Mouse (Mus musculus) right cerebral cortex, adult 2 months (tissue): ENCODE measurements around the gene Ldhd.
"Not testable (repeated sequence)": the region's sequence is repeated elsewhere in the genome, so short reads cannot be mapped to it uniquely, and the experiment has no call there.

Experiments used
- DNase-seq, 2 experiments: peaks; one replicate each; pipeline ENCODE4 v3.0.0; 2021 to 2022; ENCODE audit warnings: low spot score in 2 of 2

Ldhd gene

DNA sequence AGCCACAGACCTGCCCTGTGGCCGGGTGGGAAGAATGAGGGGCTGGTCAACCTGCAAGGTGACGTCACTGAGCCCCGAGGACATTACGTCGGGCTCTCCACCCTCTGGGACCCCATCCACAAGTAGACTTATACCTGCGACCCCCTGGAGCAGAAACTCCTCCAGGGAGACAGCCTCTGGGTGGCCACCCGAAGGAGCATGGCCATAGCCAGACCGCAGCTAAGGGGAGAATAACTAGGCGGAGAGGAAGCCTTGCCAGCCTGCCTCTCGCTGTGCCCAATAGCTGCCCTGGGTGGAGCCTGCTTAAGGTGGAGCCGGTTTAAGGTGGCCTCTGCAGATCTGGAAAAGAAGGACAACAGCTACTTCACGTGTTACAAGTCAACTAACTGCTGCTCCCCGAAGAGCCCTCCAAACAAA lies at the start of gene Ldhd:
Gene Ldhd, minus strand, starts transcription at position 270 of the 417 bp plus-strand sequence.
- peak; percentile 39 to 55 for DNase-seq

DNA sequence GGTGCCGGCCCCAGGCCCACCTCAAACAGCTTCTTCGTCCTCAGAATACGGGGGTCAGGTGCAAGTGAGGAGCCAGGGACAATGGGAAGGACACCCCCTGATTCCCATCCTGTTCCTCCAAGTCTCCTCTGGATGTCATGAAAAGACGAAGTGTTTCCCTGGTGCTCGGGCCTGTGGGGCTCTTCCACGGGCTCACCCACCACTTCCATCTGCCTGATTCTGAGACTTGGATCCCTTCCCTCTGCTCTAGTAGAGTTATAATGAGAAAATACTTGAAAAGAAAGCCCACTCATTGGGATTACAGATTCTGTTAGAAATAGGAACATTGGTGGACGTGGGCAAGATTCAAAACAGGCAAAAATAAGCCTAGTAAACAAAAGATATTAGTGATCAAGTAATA lies 48.7 kb upstream of the Ldhd start:
- DNase-seq, result peak; percentile 49 to 50

DNA sequence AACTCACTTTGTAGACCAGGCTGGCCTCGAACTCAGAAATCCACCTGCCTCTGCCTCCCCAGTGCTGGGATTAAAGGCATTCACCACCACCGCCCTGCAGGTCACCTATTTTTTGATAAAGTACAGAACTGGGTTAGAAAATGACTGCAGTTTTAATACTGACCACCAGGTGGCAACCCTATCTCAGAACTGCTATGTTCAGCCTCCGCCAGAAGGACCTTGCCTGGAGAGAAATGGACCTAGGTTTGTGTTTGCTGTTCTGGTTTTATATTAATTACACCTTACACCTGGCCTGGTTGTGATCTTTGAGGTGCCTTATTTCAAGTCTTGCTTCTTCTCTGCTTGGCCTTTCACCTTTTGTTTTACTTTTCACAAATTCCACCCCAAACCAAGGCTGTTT lies 47.9 kb upstream of the Ldhd start:
- peak; percentile 56 to 72 for DNase-seq

DNA sequence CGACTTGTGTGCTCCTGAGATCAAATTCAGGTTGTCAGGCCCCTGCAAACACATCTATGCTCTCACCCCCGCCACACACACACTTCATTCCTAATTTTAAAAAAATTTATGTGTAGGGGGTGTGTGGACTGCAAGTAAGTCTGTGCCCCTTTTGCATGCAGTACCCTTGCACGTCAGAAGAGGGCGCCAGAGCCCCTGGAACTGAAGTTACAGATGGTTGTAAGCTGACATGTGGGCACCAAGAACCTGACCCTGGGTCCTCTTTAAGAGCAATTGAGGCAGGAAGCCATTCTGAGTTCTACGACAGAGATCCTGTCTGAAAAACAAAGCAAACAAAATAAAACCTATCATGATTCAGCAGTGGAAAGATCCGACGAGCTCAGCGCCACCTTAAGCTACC lies 46.1 kb upstream of the Ldhd start:
- DNase-seq, result no peak

DNA sequence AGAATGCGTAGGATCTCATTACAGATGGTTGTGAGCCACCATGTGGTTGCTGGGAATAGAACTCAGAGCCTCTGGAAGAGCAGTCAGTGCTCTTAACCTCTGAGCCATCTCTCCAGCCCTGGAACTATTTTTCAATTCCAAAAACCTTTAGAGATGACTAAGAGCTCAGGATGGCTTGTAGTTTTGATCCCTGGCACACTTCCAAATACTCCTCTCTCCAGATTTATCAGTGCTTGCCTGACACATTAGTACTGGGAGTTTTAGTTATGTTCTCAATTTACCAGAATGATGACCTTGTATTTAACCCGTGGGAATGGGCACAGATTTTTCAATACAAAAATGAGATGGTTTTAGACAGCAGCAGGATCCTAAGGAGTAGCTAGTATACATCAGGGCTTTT lies 36.6 kb upstream of the Ldhd start:
- DNase-seq, result no peak

DNA sequence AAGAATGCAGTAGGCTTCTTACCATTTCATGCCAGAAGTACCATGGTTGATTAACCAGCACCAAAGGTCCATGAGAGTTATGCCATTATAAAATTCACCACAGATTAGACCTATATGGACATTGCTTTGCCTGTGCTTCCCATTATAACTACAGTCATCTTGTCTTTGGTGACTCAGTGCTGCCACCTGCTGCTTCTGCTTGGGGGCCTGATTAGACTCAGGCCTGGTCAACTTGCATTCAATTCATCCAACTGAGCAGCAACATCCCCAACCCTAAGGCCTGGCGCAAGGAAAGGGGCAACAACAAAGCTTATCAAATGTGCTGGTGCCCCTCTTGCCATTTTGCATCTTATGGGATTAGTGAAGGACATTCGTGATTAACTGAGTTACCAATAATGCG lies 32.3 kb upstream of the Ldhd start:
- DNase-seq, result peak; percentile 85 to 90

DNA sequence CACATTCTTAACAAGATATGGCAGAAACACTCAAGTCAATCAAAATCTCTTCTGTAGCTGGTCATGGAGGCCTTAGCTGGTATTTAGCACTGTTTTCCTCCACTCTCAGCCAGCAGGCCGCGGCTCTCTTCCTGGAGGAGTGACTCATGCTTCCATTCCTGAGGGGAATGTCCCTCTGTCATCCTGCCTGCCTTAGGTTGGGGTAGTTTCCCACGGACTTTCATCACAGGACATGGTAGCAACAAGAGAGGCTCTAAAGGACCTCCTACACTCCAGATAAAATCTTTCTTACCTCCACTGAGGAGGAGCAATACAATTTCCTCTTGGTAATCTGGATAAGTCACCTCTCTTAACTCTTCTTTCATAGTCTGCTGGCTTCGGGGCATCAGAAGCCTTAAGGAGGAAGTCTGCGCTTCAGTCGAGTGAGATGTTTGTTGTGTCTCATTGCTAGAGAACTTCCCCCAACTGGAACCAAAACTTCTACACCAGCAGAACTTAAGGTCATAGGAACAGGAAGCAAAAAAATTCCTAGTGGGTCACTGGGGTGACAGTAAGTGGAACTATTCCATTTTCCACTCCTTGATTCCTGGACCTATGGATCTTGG lies 28.7 kb upstream of the Ldhd start:
- no peak for DNase-seq

DNA sequence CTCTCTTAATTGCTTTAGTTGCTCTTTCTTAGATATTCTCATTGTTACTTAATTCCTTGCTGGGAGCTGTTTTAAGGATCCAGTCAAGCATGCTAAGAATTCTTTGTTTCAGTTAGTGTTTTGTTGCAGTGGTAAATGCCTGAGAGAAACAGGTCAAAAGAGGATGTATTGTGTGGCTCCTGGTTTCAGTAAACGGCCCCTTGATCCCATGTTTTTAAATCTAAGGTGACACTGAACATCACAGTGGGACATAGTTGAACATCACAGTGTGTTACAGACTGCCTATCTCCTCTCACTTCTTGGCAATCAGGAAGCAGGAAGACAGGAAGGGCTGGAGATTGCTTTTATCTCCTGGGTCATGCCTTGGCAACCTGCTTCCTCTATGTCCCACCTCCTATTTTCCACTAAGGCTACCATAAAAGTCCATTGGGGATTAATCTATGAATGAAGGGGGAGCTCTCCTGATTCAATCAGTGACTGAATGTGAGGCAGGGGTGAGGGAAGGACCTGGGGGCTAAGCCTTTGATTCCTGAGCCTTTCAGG lies 27.2 kb upstream of the Ldhd start:
- no peak for DNase-seq

DNA sequence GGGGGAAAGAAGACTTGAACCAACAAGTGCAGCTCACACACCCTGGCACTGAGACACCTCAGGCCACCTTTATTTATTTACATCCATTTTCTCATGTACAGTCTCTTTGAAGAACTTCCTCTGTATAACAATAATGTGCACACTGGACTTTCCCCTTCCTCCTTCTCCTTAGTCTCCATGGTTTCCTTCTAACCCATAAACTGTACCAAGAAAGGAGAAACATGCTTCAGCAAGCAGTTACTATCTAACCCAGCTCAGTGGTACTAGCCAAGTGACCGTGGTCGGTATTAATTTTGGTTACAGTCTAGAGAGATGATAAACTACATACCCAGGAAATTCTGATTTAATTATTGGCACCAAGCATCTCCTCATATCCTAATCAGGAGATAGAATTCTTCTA lies 23.4 kb upstream of the Ldhd start:
- DNase-seq, result no peak

DNA sequence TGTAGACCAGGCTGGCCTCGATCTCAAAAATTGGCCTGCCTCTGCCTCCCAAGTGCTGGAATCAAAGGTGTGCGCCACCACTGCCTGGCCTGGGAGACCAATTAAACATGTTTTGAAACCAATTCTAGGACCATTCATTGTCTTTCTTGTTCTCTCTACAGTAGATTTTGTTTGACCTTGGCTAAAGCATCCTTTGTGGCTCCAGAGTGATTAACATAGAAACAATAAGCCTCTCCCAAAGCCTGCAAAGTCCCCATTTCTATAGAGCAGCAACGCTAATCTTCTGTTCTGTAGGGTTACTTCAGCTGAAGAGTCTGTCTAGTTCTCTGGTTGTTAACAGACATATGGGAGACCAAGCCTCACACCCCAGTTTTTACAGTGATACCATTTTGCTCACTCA lies 20.5 kb upstream of the Ldhd start:
- DNase-seq, result no peak

DNA sequence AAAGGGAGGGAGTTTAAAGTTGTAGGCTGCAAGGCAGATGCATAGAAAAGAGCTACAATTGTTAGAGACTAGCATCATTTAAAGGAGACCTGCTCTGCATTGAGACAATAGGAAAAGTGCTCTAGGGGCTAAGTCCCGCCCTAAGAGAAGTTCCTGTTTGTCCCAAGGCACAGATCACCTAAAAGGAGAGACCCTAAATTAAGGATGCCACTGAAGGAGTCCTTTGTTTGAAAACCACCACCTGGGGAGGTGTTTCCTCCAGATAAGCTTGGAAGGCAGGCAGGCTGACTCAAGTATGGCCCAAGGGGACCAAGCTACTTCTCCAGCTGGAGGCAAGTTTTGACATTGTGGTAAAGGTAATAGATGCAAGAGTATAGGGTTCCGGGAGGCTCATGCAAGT lies 18.7 kb upstream of the Ldhd start:
- no peak for DNase-seq

DNA sequence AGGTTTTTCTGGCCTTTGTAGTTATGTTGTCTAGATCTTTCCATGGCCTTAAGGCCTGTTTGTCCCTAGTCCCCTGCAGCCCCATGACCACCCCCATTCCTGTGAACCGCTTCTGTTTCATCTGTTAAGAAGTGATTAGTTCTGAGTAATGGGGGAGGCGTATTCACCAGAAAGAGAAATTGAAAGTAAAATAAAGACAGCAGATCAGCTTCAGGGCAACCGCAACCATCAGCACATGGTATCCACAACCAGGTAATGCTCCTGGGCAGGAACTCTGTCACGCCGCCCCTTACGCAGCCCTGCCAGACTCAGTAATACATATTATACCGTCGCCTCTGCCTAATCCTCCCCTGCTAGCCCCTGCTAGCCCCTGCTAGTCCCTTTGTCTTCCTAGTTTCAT lies 15.5 kb upstream of the Ldhd start:
- DNase-seq, result no peak

DNA sequence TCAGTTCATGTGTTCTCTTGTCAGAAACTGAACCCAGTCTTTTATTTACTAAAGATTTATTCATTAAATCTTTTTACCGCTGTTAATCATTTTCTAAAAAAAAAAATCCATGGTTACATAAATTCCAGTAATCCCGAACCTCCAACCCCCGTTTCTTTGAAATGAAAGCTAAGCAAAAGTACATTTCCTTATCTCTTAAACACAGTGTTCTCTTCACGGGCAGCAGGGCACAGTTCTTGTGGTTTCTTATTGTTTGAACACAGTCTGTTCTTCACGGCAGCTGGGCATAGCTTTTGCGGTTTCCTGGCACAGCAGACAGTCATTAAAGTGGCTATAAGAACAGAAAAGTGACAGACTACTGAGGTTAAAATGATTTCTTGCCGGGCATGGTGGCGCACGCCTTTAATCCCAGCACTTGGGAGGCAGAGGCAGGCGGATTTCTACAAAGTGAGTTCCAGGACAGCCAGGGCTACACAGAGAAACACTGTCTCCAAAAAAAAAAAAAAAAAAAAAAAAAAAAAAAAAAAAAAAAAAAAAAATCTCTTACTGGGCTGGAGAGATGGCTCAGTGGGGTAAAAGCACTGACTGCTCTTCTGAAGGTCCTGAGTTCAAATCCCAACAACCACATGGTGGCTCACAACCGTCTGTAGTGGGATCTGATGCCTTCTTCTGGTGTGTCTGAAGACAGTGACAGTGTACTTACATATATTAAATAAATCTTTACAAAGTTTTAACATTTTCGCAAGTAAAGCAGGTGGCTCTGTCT lies 14.3 kb upstream of the Ldhd start:
- DNase-seq, result not testable (repeated sequence)

DNA sequence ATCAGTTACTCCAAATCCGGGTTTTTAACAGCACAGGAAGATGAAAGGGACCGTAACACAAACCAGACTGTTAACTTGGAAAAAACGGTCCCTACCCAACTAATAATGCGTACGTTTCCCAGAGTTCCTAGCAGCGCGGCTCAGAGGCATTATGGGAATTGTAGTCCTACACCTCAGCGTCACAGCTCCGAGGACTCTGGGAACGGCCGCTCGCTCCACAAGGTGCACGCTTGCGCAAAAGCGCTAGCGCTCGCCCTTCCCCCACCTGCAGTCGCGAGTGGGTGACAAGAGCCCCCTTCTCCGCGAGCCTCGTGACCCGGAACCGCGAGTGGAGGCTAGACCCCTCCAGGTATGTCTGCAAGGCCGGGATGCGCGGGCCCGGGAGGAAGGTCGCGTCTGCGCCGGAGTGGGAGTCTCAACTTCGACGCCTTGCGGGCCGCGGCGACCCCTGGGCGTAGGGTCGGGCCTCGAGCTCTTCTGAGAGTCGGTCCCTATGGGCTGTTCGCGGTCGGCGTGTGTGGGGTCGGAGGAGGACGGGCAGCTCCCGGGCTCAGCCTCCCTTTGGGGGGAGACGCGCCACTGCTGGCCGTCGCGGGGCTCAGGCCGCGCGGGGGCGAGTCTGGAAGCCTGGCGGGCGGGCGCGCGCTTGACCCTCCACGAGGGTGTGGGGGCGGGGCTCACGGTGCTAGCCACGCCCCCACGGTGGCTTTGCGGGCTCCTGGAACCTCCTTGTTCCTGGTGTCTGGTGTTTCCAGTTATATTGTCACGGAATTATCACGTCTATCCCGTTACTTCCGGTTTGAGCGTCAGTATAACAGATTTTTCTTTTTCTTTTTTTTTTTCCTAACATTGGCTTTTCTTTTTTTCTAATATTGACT lies 13.3 kb upstream of the Ldhd start, which contains the start of gene Zfp1:
Gene Zfp1, plus strand, starts transcription at position 138 of the 878 bp plus-strand sequence.
- DNase-seq, result peak; percentile 94 to 95

DNA sequence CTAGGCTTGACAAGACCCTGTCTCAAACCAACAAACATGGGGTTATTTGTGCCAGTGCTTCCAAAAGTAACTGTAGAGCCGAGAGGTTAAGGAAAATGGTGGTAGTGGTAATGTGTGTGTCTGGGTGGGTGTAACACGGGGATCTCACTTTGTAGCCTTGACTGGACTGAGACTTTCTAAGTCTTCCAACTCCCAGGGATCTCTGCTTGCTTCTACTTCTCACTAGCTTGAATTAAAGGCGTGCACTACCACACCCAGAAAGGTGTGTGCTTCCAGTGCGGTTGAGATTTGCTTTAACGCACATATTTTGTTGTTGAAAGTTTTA lies 12.7 kb upstream of the Ldhd start:
- no peak for DNase-seq

DNA sequence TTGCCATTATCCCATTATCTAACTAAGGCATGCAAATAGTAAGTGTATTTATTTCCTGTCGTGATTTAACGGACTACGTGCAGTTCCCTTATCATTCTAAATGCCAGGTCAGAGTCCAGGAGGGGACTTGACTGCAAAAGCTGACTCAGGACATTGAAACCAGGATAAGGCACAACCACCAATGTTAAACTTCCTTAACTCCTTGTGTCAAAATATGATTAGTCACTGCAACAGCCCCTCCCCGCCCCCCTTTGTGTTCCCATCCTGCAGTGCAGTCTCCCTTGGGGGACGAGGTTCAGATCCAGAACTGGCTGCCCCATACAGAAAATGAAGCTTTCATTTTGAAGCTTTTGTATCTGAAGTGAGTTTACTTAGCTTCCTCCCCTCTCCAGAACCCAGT lies 12.3 kb upstream of the Ldhd start:
- DNase-seq, result no peak

DNA sequence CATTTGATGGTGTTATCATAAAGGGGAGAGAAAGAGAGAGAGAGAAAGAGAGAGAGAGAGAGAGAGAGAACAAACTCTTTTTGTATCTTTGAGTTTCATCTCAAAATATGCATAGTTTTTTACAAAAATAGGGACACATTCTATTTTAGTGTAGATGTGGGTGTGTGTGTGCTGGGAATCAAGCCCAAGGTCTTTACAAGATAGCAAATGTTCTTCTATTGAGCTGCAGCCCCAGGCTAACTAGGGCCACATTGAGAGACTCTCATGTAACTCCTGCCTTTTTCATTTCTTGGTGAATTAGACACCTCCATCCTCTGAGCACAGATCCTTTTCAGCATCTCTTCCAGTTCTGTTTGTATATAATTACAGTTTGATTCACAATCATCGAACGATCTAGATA lies 10.9 kb upstream of the Ldhd start:
- DNase-seq, result no peak

DNA sequence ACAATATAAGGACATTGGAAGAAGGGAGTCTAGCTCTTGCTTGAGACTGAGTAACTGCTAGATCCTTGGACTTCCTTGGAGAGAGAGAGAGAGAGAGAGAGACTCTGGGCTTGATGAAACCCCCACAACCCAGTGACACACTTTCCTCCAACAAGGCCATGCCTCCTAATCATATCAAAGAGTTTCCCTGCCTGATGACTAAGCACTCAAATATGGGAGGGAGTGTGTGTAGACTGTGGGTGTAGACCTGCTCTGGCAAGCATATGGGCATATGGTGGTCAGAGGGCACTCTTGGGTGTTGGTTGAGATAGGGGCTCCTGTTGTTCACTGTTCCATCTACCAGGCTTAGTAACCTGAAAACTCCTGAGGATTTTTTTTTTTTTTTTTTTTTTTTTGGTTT lies 7.9 kb upstream of the Ldhd start:
- no peak for DNase-seq

DNA sequence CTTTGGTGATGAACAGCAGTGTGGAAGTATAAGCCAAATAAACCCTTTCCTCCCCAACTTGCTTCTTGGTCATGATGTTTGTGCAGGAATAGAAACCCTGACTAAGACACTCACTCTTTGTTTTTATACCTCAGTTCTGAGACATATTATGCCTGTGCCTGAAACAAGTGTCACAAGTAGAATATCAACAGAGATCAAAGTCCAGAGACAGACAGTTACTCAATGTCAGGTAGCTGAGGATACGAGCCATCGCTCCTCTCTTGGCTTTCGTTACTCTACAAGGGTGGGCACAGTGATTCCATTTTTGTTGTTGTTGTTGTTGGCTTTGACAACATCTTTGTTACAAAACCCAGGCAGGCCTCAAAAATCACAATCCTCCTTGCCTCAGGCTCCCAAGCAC lies 2.8 kb upstream of the Ldhd start:
- DNase-seq, result no peak

DNA sequence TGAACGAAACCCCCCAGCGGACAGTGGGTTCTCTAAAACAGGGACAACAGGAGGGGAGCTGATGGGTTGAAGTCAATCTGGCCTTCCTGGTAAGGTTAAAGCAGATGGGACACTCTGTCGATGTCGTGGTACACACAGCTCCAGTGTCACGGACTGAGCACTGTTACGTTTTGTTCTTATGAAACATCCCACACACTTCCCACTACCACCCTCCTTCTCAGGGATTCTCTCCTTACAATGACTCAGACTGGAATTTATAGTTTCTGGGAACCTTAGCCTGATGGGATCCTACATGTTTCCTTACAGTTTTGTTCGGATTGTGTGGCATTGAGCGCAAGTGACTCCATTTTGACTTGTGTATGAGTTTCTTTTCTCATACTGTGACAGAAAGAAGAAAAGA lies 1.4 kb upstream of the Ldhd start:
- peak in 1 of 2 experiments; percentile 49 for DNase-seq

DNA sequence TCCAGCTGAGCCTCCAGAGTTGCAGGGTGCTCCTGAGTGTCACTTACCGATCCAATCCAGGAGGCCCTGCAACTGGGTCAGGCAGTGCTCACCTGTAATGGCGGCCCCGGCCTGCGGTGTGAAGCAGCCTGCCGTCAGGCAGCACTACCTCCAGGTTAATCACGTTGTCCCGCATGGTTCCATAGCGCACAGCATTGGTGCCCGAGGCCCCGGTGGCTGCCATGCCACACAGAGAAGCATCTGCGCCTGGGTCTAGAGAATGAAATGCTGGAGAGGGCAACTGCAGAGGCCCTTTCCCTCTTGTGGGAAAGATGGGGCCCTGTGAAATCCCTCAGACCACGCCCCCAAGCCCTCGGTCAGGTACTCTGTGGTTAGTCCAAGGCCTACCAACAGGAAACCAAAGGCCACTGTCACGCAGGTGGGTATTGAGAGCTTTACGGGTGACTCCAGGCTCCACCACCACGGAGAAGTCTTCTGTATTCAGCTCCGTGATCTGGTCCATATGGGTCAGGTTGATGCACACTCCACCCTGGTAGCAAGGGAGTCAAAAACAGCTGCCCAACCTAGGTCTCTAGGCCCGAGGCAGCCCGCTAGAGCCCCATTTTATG lies 1.2 kb downstream of the Ldhd start:
- no peak for DNase-seq

DNA sequence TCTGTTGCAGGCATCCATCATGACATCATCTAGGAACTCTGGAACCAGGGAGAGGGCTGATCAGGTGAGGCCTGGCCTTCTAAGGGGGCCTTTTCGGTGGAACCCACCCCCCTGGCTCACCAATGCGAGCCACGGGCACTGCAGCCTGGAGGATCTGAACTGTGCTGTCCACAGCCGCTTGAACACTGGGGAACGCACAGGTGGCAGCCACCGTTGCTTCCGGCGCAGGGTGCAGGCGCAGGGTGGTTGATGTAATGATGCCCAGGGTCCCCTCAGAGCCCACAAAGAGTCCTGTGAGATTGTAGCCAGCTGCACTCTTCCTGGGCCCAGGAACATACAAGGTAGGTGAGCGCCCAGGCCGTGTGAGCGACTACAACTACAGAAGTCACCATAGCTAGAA lies 1.8 kb downstream of the Ldhd start:
- DNase-seq, result no peak
